Mouse (Mus musculus) liver, embryonic 14.5 days (tissue): ENCODE measurements around the gene Pfpl.

Experiments used
- CTCF ChIP-seq: IDR thresholded peaks from 2 replicates; pipeline ENCODE4 v1.5.1; 2016; ENCODE audit warnings: antibody characterized with exemption, low read depth, control low read depth
- EP300 ChIP-seq: IDR thresholded peaks from 2 replicates; pipeline ENCODE4 v1.6.1; 2016; ENCODE audit warnings: antibody characterized with exemption, low read depth

DNA sequence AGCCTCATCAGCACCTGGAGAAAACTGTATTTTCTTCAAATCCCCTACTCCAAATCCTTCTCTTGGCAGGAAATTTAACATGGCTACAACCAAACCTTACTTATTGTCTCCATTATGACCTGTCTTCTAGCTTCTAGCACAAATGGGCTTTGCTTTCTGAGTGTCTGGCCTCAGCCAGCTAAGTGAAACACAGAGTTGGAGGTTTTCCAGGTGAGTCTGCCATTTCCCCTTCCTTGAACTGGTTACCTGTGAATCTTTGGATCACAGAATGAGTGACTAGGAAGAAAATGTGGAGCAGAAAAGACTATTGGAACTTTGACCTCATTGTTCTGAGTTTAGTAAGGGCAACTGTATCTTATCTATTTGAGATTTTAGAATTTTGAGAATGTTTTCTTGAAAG is 10.3 kb upstream of the Pfpl start, which contains the start of gene Olfr1441:
- TF ChIP-seq CTCF (no peak), EP300 (no peak)
